Mouse (Mus musculus) hindbrain, embryonic 10.5 days (tissue): ENCODE measurements at regions not wholly inside any gene's neighbourhood (a gene's known extent, or its start where the extent isn't known, plus 50 kb on each side); places are given as distances from the start of the nearest gene placed in this dataset.

Source experiments
- DNase-seq: peaks from one replicate; pipeline ENCODE4 v3.0.0-alpha.2; 2017; ENCODE audit warnings: low spot score
- H3K27ac ChIP-seq: fragments of 300-500 bp; sonication (generic); 2 replicates; pipeline ENCODE4 v1.5.1; 2016; ENCODE audit warnings: mild to moderate bottlenecking, moderate library complexity
- H3K27me3 ChIP-seq: fragments of 300-500 bp; sonication (generic); 2 replicates; pipeline ENCODE4 v1.6.1; 2016; ENCODE audit warnings: mild to moderate bottlenecking; ENCODE audit not compliant: poor library complexity, insufficient read depth, severe bottlenecking
- H3K36me3 ChIP-seq: fragments of 300-500 bp; sonication (generic); 2 replicates; pipeline ENCODE4 v1.6.1; 2016; ENCODE audit warnings: mild to moderate bottlenecking, moderate library complexity
- H3K4me1 ChIP-seq: fragments of 300-500 bp; sonication (generic); replicated peaks from 2 replicates; pipeline ENCODE4 v1.6.1; 2016; ENCODE audit warnings: mild to moderate bottlenecking
- H3K4me3 ChIP-seq: fragments of 300-500 bp; sonication (generic); 2 replicates; pipeline ENCODE4 v1.5.1; 2016; ENCODE audit warnings: mild to moderate bottlenecking, moderate library complexity
- H3K9me3 ChIP-seq: fragments of 300-500 bp; sonication (generic); 2 replicates; pipeline ENCODE4 v1.6.1; 2016; ENCODE audit warnings: mild to moderate bottlenecking, moderate library complexity
- WGBS: fragments of 180-500 bp; shearing (Covaris S2); methylation state at CpG from one replicate; pipeline ENCODE4 v1.1.7; 2016; 5-methylcytosine and 5-hydroxymethylcytosine counted together

DNA sequence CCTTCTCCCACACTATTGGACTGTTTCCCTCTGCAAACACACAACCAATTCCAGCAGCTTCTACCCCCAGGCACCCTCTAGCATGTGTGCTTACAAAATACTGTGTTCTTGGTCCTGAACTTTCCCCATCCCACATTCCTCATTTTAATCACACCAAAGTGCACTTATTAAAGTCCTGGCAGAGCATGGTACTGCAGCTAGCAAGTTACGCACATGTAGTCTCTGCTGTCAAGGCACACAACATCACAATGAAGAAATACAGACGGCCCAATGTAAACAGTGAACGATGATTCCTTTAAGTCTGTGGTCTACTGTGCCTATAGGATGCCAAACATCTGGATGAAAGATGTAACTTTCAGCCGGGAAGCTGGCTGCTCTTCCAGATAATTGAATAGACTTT, 98.3 kb upstream of the Tspan2 start:
- Histone ChIP-seq H3K9me3 (no peaks in the 10 kb centered on the region), H3K4me1 (no peaks in the 10 kb centered on the region), H3K27me3 (no peaks in the 10 kb centered on the region), H3K4me3 (no peak overlapping the region), H3K27ac (no peak overlapping the region), H3K36me3 (no peaks in the 10 kb centered on the region)
- 87% methylated on average over 4 of the region's 4 CpGs for WGBS
- DNase-seq: no peak

DNA sequence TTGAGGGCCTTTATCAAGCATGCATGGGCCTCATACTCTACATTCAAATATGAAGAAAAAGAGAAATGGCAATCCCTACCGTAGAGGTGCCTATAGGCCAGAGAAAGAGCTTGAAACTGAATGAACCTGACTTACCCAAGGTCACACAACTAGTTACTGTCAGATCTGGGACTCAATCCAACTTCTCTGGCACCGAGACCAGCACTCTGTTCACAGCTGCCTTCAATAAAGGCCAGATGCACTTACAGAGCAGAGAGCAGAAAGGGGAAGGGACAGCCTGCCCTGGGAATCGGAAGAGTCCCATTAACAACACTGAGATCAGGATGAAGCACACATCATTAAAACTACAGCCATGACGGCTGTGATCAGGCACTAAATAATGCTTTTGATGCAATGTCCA, 97.7 kb upstream of the Tspan2 start:
- H3K36me3 ChIP-seq: no peaks in the 10 kb centered on the region
- H3K4me3 ChIP-seq: no peak overlapping the region
- no peaks in the 10 kb centered on the region for H3K27me3 ChIP-seq
- no peak for DNase-seq
- no peaks in the 10 kb centered on the region for H3K9me3 ChIP-seq
- H3K27ac ChIP-seq: no peak overlapping the region
- H3K4me1 ChIP-seq: no peaks in the 10 kb centered on the region
- 88% methylated on average over 4 of the region's 4 CpGs for WGBS

DNA sequence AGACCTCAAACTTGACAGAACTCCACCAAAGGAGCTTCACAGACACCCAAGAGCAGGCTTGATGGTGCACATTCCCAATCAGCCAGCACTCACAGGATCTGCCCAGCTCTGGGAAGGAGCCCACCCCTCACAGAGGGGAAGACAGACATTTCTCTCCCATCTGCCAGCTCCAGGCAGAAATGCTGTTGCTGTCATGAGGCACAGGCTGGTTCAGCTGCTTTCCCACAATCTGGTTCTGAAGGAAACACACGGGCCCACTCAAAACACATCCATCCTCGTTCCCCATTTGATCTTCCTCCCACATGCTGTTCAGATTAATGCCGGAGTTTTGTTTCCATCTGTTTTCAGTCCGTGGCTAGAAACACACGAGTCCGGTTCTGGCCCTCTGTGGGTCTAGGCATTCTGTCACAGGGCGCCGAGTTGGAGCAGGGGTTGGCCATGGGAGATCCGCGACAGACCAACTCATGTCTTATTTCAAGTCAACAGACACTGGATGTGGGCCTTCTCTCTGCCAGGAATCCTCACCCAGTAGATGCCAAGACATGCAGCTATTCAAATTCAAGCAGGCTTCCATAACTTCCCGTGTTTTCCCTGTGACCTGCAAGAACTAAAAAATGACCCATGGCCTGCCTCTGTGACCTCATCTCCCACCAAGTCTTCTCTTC, 89.9 kb upstream of the Tspan2 start:
- Histone ChIP-seq H3K4me3 (no peak overlapping the region), H3K4me1 (0 out of 2 replicates have a peak, but pooled peaks cover 5% of the 10 kb centered on the region), H3K27ac (no peak overlapping the region), H3K9me3 (no peaks in the 10 kb centered on the region), H3K36me3 (no peaks in the 10 kb centered on the region), H3K27me3 (no peaks in the 10 kb centered on the region)
- 84% methylated on average over 11 of the region's 11 CpGs for WGBS
- DNase-seq: no peak

DNA sequence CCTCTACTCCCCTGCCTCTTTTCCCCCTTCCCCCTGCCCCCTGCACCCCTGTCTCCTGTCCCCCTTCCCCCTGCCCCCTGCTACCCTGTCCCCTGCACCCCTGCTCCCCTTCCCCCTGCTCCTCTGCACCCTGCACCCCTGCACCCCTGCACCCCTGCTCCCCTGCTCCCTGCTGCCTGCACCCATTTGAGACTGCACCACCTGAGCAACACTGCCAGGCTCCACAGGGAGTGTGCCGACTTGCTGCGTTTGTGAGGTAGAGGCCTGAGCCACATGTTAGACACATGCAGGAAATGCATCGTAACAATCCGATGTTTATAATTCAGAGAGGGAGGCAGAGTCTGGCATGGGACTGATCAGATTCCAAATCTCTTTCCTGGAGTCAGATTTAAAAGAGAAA, 85.9 kb upstream of the Tspan2 start:
- no peaks in the 10 kb centered on the region for H3K36me3 ChIP-seq
- H3K4me3 ChIP-seq: no peak overlapping the region
- no peaks in the 10 kb centered on the region for H3K27me3 ChIP-seq
- no peaks in the 10 kb centered on the region for H3K9me3 ChIP-seq
- DNase-seq: no peak
- WGBS: 77% methylated on average over 4 of the region's 4 CpGs
- 0 out of 2 replicates have a peak, but pooled peaks cover 5% of the 10 kb centered on the region for H3K4me1 ChIP-seq
- H3K27ac ChIP-seq: no peak overlapping the region

DNA sequence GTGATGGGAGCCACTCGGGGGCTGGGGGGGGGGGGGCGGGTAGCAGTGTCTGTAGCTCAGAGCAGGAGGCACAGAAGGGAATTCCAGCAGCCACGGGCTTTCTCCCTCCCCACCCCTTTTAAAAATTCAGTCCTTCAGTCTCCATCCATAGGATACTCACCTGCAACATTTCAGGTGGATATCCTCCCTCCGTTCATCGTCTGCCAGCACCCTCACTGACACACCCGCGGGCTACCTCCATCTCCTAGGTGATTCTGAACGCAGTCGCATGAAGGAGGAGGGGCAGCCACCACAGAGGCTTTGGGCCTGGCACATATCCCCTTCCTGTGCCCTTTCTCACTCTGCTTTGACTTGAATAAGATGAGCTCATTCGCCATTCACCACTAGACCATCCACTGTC, 79.4 kb upstream of the Tspan2 start:
- peaks cover 14% of the 10 kb centered on the region; the same call in 1 of the 2 replicates for H3K4me1 ChIP-seq
- no peaks in the 10 kb centered on the region for H3K9me3 ChIP-seq
- WGBS: 83% methylated on average over 10 of the region's 10 CpGs
- DNase-seq: no peak
- no peaks in the 10 kb centered on the region for H3K27me3 ChIP-seq
- H3K36me3 ChIP-seq: no peaks in the 10 kb centered on the region
- no peak overlapping the region for H3K27ac ChIP-seq
- H3K4me3 ChIP-seq: no peak overlapping the region

DNA sequence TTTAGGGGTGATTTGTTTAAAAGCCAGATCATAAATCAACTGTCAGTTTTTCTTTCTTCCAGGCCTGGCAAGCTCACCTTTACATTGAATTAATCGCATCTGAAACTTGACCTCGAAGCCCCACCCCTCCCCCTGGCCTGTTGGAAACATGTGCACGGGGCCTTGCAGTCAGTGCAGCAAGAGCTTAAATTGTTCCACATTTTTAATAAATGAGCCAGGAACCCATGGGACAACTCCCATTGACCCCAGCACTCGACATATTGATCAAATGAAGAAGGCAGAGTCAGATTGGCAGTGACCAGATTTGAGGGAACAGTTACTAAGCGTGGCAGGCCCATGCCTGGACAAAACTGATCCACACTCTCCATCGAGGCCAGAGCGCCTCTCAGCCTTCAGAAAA, 77.2 kb upstream of the Tspan2 start:
- Histone ChIP-seq H3K4me1 (peaks cover 14% of the 10 kb centered on the region; the same call in 1 of the 2 replicates), H3K9me3 (no peaks in the 10 kb centered on the region), H3K27ac (no peak overlapping the region), H3K36me3 (no peaks in the 10 kb centered on the region), H3K4me3 (no peak overlapping the region), H3K27me3 (no peaks in the 10 kb centered on the region)
- WGBS: 67% methylated on average over 7 of the region's 7 CpGs
- peak; percentile 18 for DNase-seq

DNA sequence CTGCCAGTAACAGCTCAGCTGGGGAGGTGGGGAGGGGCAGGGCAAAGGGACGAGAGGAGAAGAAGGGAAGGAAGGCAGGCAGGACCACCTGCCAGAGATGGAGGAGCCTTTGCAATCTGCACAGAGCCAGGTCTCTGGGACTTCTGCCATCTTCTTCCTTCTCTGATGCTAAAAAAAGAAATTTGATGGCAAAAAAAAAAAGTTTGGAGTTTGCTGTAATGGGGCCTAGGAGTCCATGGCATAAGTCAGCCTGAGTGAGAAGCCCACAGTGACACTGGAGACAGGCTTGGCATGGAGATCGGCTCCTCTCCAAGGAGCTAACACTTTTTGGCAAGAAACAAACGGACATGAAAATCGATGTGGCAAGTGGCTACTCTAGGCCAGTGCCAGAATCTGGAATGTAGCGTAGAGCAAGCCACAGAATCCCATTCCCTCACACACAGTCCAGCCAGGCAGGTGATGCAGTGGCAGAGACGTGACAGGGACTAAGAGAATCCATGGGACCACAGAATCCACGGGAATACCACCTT, 76.7 kb upstream of the Tspan2 start:
- Histone ChIP-seq H3K4me1 (peaks cover 14% of the 10 kb centered on the region; the same call in 1 of the 2 replicates), H3K4me3 (no peak overlapping the region), H3K9me3 (no peaks in the 10 kb centered on the region), H3K27me3 (no peaks in the 10 kb centered on the region), H3K36me3 (no peaks in the 10 kb centered on the region), H3K27ac (no peak overlapping the region)
- 86% methylated on average over 7 of the region's 7 CpGs for WGBS
- DNase-seq: no peak

DNA sequence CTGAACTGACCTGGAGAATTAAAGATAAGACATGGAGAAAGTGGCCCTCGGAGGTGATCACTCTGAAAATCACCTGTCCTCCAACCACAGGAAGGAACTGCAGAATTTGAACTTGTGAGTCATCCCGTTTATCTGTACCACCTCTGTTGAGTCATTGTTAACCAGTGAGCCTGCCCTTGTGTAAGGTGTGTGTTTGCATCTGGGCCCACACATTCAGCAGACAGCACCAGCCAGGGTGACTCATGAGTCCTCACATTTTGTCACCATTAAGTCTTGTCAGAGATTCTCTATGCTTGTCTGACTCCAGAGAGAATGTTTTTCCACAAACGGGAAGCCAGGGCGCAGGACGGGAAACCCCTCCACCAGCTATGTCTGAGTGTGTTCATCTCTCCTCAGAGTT, 75.0 kb upstream of the Tspan2 start:
- Histone ChIP-seq H3K36me3 (no peaks in the 10 kb centered on the region), H3K4me1 (peaks cover 14% of the 10 kb centered on the region; the same call in 1 of the 2 replicates), H3K4me3 (no peak overlapping the region), H3K27me3 (no peaks in the 10 kb centered on the region), H3K9me3 (no peaks in the 10 kb centered on the region), H3K27ac (no peak overlapping the region)
- 92% methylated on average over 5 of the region's 5 CpGs for WGBS
- no peak for DNase-seq

DNA sequence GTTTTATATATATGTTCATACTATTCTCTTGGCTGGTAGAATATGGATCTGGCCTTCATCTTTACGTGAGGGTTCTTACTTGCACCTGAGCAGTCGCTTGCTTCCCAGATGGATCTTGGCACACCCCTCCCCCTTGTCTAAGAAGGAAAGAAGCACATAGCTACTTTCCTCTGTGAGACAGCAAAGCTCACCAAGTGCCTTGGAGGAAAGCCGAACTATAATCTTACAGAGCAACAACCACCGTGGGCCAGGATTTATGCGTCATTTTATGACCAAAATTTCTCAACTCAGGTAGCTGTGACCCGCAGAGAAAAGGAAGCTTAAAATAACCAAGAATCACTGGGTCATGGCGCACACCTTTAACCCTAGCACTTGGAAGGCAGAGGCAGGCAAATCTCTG, 73.0 kb upstream of the Tspan2 start:
- Histone ChIP-seq H3K9me3 (no peaks in the 10 kb centered on the region), H3K27ac (no peak overlapping the region), H3K36me3 (no peaks in the 10 kb centered on the region), H3K27me3 (no peaks in the 10 kb centered on the region), H3K4me1 (peaks cover 10% of the 10 kb centered on the region; the same call in 1 of the 2 replicates), H3K4me3 (no peak overlapping the region)
- DNase-seq: no peak
- 90% methylated on average over 7 of the region's 7 CpGs for WGBS

DNA sequence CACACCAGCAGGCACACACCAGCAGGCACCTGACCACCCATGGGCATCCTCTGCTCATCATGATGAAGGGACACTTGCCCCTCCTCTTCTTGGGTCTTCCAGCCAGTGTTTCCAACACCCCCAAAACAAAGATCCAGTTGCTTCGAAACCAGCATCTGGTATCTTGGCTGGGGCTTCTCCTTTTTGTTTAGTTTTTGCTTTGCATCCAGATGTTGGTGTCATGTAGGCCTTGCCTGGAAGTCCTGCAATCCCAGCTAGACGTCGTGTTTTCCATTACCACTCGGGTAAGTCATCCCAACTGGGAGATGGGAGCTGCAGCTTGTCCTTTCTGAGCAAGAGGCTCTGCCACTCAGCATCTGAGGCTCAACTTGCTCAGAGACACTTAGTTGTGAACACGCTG, 70.6 kb upstream of the Tspan2 start:
- 84% methylated on average over 5 of the region's 5 CpGs for WGBS
- Histone ChIP-seq H3K9me3 (no peaks in the 10 kb centered on the region), H3K4me3 (no peak overlapping the region)

DNA sequence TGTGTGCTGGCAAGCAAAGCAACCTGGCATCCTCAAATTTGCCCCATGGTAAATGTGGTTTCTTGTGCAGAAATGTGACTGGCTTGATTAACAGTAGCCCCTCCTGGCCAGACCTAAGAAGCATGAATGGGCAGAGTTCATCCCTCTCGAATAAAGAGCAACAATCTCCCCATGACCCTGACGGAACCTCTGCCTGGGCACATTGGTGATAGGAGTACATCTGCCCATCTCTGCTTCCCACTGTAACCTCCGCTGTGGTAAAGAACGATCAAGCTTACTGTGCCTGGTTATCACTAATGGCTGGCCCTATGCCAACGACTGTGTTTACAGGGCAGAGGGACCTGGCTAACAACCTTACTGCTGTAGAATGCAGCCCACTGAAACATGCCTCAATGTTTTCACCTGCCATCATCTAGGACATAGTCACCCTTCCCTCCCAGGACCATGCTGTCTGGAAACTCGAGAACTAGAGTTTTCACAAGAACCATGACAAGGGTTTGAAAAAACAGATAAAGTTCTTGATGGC, 69.6 kb upstream of the Tspan2 start:
- no peaks in the 10 kb centered on the region for H3K4me1 ChIP-seq
- no peaks in the 10 kb centered on the region for H3K36me3 ChIP-seq
- no peak overlapping the region for H3K27ac ChIP-seq
- DNase-seq: no peak
- H3K4me3 ChIP-seq: no peak overlapping the region
- WGBS: 89% methylated on average over 6 of the region's 6 CpGs
- no peaks in the 10 kb centered on the region for H3K9me3 ChIP-seq
- no peaks in the 10 kb centered on the region for H3K27me3 ChIP-seq

More for the DNA sequence above, 70.6 kb upstream of the Tspan2 start:
- no peaks in the 10 kb centered on the region for H3K36me3 ChIP-seq
- H3K4me1 ChIP-seq: no peaks in the 10 kb centered on the region
- no peak overlapping the region for H3K27ac ChIP-seq
- H3K27me3 ChIP-seq: no peaks in the 10 kb centered on the region
- no peak for DNase-seq

DNA sequence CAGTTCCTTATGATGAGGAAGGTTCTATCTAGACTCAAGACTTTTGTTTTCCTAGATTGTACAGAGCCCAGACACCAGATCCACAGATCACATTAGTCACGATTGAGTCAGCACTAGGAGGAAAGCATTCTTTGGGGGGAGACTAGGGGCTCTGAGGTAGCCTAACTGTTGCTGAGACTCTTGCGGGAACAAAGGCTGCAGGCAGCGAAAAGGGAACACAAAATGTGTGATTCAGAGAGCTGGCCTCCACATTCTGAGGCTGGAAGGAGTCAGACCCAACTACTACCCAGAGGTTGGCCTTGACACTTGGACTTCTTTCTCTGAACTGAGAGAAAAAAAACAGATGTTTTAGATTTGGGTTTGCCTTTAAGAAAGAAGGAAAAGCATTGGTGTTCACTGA, 66.5 kb upstream of the Tspan2 start:
- H3K36me3 ChIP-seq: no peaks in the 10 kb centered on the region
- WGBS: 87% methylated on average over 3 of the region's 3 CpGs
- no peaks in the 10 kb centered on the region for H3K4me1 ChIP-seq
- H3K27ac ChIP-seq: no peak overlapping the region
- H3K27me3 ChIP-seq: no peaks in the 10 kb centered on the region
- no peaks in the 10 kb centered on the region for H3K9me3 ChIP-seq
- no peak overlapping the region for H3K4me3 ChIP-seq
- DNase-seq: no peak

DNA sequence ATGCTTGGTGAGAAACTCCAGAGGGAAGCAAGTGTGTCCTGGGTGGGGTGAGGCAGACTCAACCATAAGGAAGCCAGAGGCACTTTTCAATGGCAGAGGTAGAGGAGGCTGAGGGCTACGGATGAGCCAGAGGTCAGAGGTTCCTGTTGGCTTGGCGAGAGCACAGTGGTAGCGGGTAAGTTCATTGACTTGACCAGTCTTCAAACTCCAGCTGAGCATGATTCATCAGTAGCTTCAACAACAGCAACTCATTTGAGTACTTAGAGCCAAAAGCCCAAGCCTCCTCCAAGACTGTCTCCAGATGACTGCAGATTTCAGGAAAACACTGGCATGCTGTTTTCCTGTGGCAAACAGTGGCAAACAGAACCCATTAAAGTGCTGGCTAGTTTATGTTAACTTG, 65.8 kb upstream of the Tspan2 start:
- Histone ChIP-seq H3K36me3 (no peaks in the 10 kb centered on the region), H3K4me1 (0 out of 2 replicates have a peak, but pooled peaks cover under 1% of the 10 kb centered on the region), H3K27ac (no peak overlapping the region), H3K9me3 (no peaks in the 10 kb centered on the region), H3K27me3 (no peaks in the 10 kb centered on the region), H3K4me3 (no peak overlapping the region)
- 83% methylated on average over 3 of the region's 3 CpGs for WGBS
- no peak for DNase-seq
